Mouse (Mus musculus): ENCODE measurements around the gene Flrt3.

Gene Flrt3

GRCm38 (mm10) chr2:140653481-140653880 lies 17.8 kb downstream of the Flrt3 start:
- no peak for DNase-seq (ENCODE audit: low read depth, low spot score)

DNA sequence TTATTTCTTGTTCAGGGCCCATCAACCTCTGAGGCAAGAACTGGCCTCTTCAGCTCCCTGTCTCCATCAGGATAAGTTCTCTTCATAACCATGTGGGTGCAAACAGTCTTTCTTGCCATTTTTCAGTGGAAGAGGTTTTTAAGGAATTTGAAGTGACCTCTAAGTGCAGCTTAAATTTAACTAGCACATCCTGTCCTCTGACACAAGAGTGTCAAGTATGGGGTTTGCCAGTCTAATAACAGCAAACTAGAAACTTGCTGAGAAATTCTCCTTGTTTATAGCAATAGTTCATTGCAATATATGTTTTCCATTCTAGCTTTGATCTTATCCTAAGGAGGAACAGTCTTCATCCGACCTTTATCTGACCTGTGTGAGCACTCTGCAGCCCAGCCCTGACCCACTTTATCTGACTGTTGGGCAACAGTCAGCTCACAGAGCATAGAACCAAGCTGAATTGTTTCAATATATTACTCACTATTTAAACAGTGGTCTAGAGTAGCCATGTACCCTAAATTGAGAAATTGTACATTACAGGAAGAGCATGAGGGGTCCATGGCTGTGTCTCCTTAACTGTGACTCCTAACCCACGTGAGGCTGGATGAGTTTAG lies 49.4 kb downstream of the Flrt3 start:
- DNase-seq (ENCODE audit: low read depth, low spot score) = no peak

DNA sequence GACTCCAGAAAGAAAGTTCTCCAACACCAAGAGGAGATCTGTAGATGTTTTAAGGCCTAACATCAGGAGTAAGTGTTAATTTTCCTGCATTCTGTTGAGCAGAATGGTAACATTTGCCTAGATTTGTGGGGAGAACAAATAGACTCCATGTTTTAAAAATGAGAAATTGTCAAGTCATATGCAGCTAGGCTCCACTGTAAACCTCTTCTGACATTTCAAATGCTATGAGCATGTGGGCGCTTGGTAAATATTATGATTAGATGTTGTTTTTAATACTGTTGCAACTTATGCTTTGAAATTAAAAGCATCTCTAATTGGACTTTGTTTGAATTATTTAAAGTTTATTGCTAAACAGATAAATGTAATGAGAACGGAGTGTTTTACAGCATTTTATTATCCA lies 55.8 kb downstream of the Flrt3 start:
- no peak for DNase-seq (ENCODE audit: low read depth, low spot score)

Data from CD4-positive, CD25-positive, alpha-beta regulatory T cell, adult 2 months (primary cell).